Mouse (Mus musculus) intestine, postnatal 0 days (tissue): ENCODE measurements around the gene Fscn2. TPM values are rescaled to one million over a fixed set of nuclear protein-coding genes. Genes with fewer than 3 reads are reported as not detected.

Experiments used
- ATAC-seq: fragments of 200-750 bp; cut with Nextera tagmentation; 2 replicates; pipeline ENCODE4 v1.8.0; 2017; ENCODE audit warnings: mild to moderate bottlenecking, moderate TSS enrichment, moderate library complexity
- H3K27ac ChIP-seq: fragments of 300-500 bp; sonication (generic); 2 replicates; pipeline ENCODE4 v1.5.1; 2014; ENCODE audit warnings: mild to moderate bottlenecking, low read depth, low read length, moderate library complexity
- H3K27me3 ChIP-seq: fragments of 300-500 bp; sonication (generic); replicated peaks from 2 replicates; pipeline ENCODE4 v1.6.1; 2014; ENCODE audit warnings: low read length, mixed read lengths; ENCODE audit not compliant: control insufficient read depth, insufficient read depth
- H3K36me3 ChIP-seq: fragments of 300-500 bp; sonication (generic); 2 replicates; pipeline ENCODE4 v1.6.1; 2014; ENCODE audit warnings: mild to moderate bottlenecking, moderate library complexity; ENCODE audit not compliant: control insufficient read depth, insufficient read depth
- H3K4me1 ChIP-seq: fragments of 300-500 bp; sonication (generic); replicated peaks from 2 replicates; pipeline ENCODE4 v1.6.1; 2014; ENCODE audit warnings: antibody characterized with exemption, low read length, mixed read lengths; ENCODE audit not compliant: control insufficient read depth, insufficient read depth
- H3K4me2 ChIP-seq: fragments of 300-500 bp; sonication (generic); replicated peaks from 2 replicates; pipeline ENCODE4 v1.6.1; 2014; ENCODE audit warnings: low read depth, mild to moderate bottlenecking, moderate library complexity
- H3K4me3 ChIP-seq: fragments of 300-500 bp; sonication (generic); 2 replicates; pipeline ENCODE4 v1.5.1; 2014; ENCODE audit warnings: low read depth, low read length
- H3K9ac ChIP-seq: fragments of 300-500 bp; sonication (generic); 2 replicates; pipeline ENCODE4 v1.6.1; 2014; ENCODE audit warnings: mild to moderate bottlenecking, low read depth, low read length
- H3K9me3 ChIP-seq: fragments of 300-500 bp; sonication (generic); 2 replicates; pipeline ENCODE4 v1.6.1; 2016; ENCODE audit warnings: mixed run types; ENCODE audit not compliant: control insufficient read depth
- CTCF ChIP-seq: sonication (generic); IDR thresholded peaks from 2 replicates; pipeline ENCODE4 v1.5.1; 2016; ENCODE audit warnings: low read depth, mild to moderate bottlenecking, control low read depth, antibody characterized with exemption, moderate library complexity
- WGBS: fragments of 180-500 bp; shearing (Covaris S2); extraction: QIAGEN DNeasy Blood & Tissue Kit; methylation state at CpG from one replicate; pipeline ENCODE4 v1.1.7; 2014; 5-methylcytosine and 5-hydroxymethylcytosine counted together
- polyA plus RNA-seq: library from polyadenylated mRNA; unstranded; fragments of >200 nt; fragmentation: Nextera tagmentation; extraction: Ambion mirVana; gene quantifications from 2 replicates; pipeline ENCODE4 v1.2.1, GENCODE M21; 2015

The Fscn2 gene
- polyA plus RNA-seq, 1 experiment from 2014 or later: 0.16 TPM

DNA sequence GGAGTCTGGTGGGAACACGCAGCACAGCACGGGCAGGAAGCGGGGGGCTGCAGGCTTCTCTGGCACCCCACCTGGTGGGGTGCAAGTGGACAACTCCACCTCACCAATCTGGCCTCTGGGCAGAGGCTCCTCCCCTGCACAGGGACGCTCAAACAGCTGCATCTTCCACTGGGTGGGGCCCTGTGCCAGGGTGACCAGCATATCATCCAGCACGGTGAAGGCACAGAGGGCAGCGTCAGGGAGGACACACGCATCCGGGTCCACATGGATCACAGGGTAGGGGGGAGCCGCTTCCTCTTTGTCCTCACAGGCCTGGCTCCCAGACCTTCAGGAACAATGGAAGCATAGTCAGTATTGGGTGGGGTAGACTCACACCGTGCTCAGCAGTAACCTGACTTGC lies 16.0 kb downstream of the Fscn2 start:
- Histone ChIP-seq H3K36me3 (peaks cover 71% of the 10 kb centered on the region), H3K27me3 (no peaks in the 10 kb centered on the region), H3K9ac (no peak overlapping the region), H3K9me3 (no peaks in the 10 kb centered on the region), H3K4me2 (peak overlapping the region; percentile 95), H3K4me3 (peak overlapping the region; percentile 71; the same call in 1 of the 2 replicates), H3K4me1 (0 out of 2 replicates have a peak, but pooled peaks cover 3% of the 10 kb centered on the region), H3K27ac (no peak overlapping the region)
- 64% methylated on average over 10 of the region's 10 CpGs for WGBS
- no peak for ATAC-seq
- no peak for TF ChIP-seq CTCF

DNA sequence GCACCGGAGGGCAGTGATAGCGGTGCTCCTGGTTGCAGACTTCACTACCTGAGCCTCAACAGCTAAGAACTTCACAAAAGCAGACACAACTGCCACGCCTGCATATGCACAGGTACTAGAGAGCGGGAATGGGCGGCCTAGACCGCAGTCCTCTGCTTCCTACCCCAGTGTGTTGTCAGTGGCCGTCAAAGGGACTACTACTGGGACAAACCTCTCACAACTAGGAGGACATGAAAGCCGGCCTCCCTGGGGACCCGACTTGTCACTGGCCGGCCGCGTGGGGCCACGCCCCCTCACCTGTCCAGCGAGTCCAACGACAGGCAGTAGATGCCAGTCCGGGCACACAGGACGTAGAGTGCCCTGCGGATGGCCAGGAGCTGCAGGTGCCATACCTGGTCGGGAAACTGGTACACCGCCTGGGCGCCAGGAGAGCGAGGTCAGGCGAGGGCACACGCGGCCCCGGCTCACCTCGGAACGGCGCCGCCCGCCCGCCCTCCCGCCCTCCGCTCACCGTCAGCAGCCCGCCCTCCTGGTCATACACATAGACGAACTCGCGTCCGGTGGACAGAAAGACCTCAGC lies 16.8 kb downstream of the Fscn2 start:
- 1% methylated on average over 39 of the region's 40 CpGs for whole genome bisulfite sequencing
- Histone ChIP-seq H3K27ac (no peak overlapping the region), H3K4me3 (peak overlapping the region; percentile 71), H3K4me2 (peak overlapping the region; percentile 95), H3K36me3 (peaks cover 72% of the 10 kb centered on the region), H3K4me1 (0 out of 2 replicates have a peak, but pooled peaks cover 3% of the 10 kb centered on the region), H3K9me3 (no peaks in the 10 kb centered on the region), H3K27me3 (no peaks in the 10 kb centered on the region), H3K9ac (peak overlapping the region; percentile 48)
- ATAC-seq: peak; percentile 51
- no peak for TF ChIP-seq CTCF

DNA sequence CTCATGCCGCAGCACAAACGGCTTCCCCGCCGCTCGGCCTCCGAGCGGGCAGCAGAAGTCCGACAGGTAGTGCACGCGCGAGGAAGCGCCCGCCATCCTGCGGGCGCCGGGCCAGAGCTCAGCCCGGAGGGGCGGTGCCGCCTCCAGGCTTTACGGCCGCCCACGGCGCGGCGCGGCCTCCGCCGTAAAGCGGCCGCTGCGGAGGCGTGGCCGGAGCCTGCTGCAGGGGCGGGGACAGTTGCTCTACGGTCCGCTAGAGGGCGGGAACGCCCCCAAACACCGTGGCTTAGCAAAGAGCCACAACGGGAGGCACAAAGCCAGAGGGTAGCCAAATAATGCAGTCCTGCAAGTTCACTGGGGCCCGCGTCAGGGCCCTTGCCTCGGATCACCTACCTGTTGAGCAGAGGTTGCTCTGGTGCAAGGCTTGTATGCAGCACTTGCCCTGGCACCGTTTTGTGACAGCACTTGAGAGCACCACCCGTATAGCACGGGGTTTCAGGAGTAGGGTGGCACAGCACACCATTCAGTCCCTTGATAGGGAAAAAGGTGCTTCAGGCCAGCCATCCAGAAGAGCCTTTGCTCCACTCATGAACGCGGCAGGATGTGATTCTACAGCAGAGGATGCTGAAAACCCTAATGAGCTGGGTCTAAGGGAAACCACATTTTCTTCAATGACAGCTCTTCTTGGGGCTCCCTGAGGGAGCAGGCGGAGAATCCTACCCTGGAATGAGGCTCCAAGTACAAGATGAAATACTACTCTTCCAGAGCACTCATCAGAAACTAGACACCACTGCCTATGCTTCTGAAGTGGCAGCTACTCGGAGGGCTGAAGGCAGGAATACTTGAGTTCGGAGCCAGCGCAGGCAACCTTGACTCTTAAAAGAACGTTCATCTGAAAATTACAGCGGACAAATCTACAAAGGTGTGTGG lies 17.5 kb downstream of the Fscn2 start, which contains the start of gene Faap100:
Faap100 (minus strand) TSS at position 154 of the 930 bp plus-strand sequence.
- Histone ChIP-seq H3K27me3 (no peaks in the 10 kb centered on the region), H3K4me1 (0 out of 2 replicates have a peak, but pooled peaks cover 3% of the 10 kb centered on the region), H3K36me3 (peaks cover 70% of the 10 kb centered on the region), H3K4me3 (peak within 1 kb of the TSS; percentile 71), H3K27ac (no peak within 1 kb of the TSS), H3K9me3 (no peaks in the 10 kb centered on the region), H3K4me2 (peak within 1 kb of the TSS; percentile 95), H3K9ac (peak within 1 kb of the TSS; percentile 48)
- peak; percentile 89 for ATAC-seq
- WGBS: 8% methylated on average over 53 of the region's 54 CpGs
- TF ChIP-seq CTCF: peak; percentile 84

GRCm38 (mm10) chr11:120380271-120380670 lies 18.9 kb downstream of the Fscn2 start:
- Histone ChIP-seq H3K9me3 (no peaks in the 10 kb centered on the region), H3K27ac (no peak overlapping the region), H3K9ac (no peak overlapping the region), H3K4me1 (0 out of 2 replicates have a peak, but pooled peaks cover 3% of the 10 kb centered on the region), H3K36me3 (peaks cover 71% of the 10 kb centered on the region), H3K4me3 (no peak overlapping the region), H3K27me3 (no peaks in the 10 kb centered on the region), H3K4me2 (no peak overlapping the region)
- TF ChIP-seq CTCF: no peak
- ATAC-seq: no peak
- 93% methylated on average over 3 of the region's 3 CpGs for WGBS

DNA sequence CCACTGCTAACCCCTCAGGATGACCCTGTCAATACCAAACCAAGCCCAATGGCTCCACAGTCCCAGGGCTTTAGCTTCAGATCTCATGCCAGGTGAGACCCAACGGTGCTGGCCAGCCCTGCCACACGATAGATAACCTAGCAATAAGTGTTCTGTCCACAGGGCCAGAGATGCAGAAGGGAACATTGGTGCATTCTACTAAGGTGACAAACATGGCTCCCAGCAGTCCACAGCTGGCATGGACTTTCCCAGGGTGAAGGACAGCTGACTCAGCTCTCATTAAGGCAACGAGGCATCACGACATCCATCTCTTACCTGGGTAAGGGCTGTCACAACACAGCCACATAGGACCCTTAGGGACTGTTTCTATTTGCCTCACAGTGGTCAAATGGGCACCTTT lies 19.8 kb downstream of the Fscn2 start:
- WGBS: 94% methylated on average over 4 of the region's 4 CpGs
- H3K27me3 ChIP-seq: no peaks in the 10 kb centered on the region

GRCm38 (mm10) chr11:120382509-120382908 lies 21.2 kb downstream of the Fscn2 start:
- Histone ChIP-seq H3K27me3 (no peaks in the 10 kb centered on the region), H3K4me2 (no peak overlapping the region), H3K9me3 (no peaks in the 10 kb centered on the region), H3K9ac (no peak overlapping the region), H3K4me3 (no peak overlapping the region), H3K36me3 (peaks cover 70% of the 10 kb centered on the region), H3K27ac (no peak overlapping the region), H3K4me1 (0 out of 2 replicates have a peak, but pooled peaks cover 3% of the 10 kb centered on the region)
- no peak for TF ChIP-seq CTCF
- 91% methylated on average over 9 of the region's 9 CpGs for WGBS
- ATAC-seq: no peak

More for the DNA sequence above, 19.8 kb downstream of the Fscn2 start:
- TF ChIP-seq CTCF: no peak
- Histone ChIP-seq H3K36me3 (peaks cover 72% of the 10 kb centered on the region), H3K4me2 (no peak overlapping the region), H3K4me1 (0 out of 2 replicates have a peak, but pooled peaks cover 3% of the 10 kb centered on the region), H3K9me3 (no peaks in the 10 kb centered on the region), H3K27ac (no peak overlapping the region), H3K9ac (no peak overlapping the region), H3K4me3 (no peak overlapping the region)
- ATAC-seq: no peak
